Mouse (Mus musculus) small intestine, adult 2 months (tissue): ENCODE results near the gene Ogfod2.

Experiments used
- CTCF ChIP-seq: fragments of 200-500 bp; IDR thresholded peaks from 2 replicates; pipeline ENCODE4 v1.5.1; 2012; ENCODE audit warnings: low read depth, mild to moderate bottlenecking, control low read depth, inconsistent platforms, low read length, moderate library complexity, mixed read lengths; ENCODE audit not compliant: insufficient replicate concordance, insufficient read length; ENCODE audit errors: extremely low read depth
- POLR2A ChIP-seq: fragments of 200-500 bp; IDR thresholded peaks from 2 replicates; pipeline ENCODE4 v1.6.1; 2012; ENCODE audit warnings: low read depth, mild to moderate bottlenecking, control low read depth, inconsistent platforms, low read length, moderate library complexity

- TF ChIP-seq CTCF, result no peak
- no peak for TF ChIP-seq POLR2A
Measured at GRCm38 (mm10) chr5:124091951-124092406, 20.1 kb upstream of the Ogfod2 start.
